Mouse (Mus musculus) MEL (cell line): ENCODE measurements around the gene Kcnd3.

Experiments used
- CTCF ChIP-seq, 3 experiments: IDR thresholded peaks in 2 of 3; conservative IDR thresholded peaks in 1 of 3; 2 replicates each; pipeline ENCODE4 v1.5.1; 2011 to 2012; ENCODE audit warnings: low read length in 3 of 3, low read depth in 2 of 3, mild to moderate bottlenecking in 2 of 3, improper control_type of control experiment in 1 of 3, inconsistent platforms in 1 of 3, mixed read lengths in 1 of 3, moderate library complexity in 1 of 3; ENCODE audit not compliant: control insufficient read depth in 1 of 3, insufficient read depth in 1 of 3, poor library complexity in 1 of 3, severe bottlenecking in 1 of 3
- GATA1 ChIP-seq: IDR thresholded peaks from 2 replicates; pipeline ENCODE4 v1.6.1; 2011; ENCODE audit warnings: low read depth, low read length, improper control_type of control experiment
- HCFC1 ChIP-seq: IDR thresholded peaks from 2 replicates; pipeline ENCODE4 v1.6.1; 2012; ENCODE audit warnings: low read depth, mild to moderate bottlenecking, inconsistent platforms, low read length, improper control_type of control experiment, moderate library complexity
- MAX ChIP-seq: IDR thresholded peaks from 2 replicates; pipeline ENCODE4 v1.6.1; 2011; ENCODE audit warnings: low read length, improper control_type of control experiment
- POLR2A ChIP-seq, 2 experiments: IDR thresholded peaks; 2 replicates each; pipeline ENCODE4 v1.6.1; 2011 to 2012; ENCODE audit warnings: low read length in 2 of 2, mild to moderate bottlenecking in 2 of 2, control low read depth in 1 of 2, improper control_type of control experiment in 1 of 2, low read depth in 1 of 2, moderate library complexity in 1 of 2; ENCODE audit not compliant: control insufficient read depth in 1 of 2, insufficient read depth in 1 of 2, poor library complexity in 1 of 2
- RCOR1 ChIP-seq: IDR thresholded peaks from 2 replicates; pipeline ENCODE4 v1.6.1; 2012; ENCODE audit warnings: low read depth, mild to moderate bottlenecking, inconsistent platforms, low read length, improper control_type of control experiment
- SMC3 ChIP-seq: IDR thresholded peaks from 2 replicates; pipeline ENCODE4 v1.6.1; 2011; ENCODE audit warnings: low read depth, low read length, improper control_type of control experiment

GRCm38 (mm10) chr3:105483651-105484052 is 31.5 kb downstream of the Kcnd3 start:
- TF ChIP-seq SMC3 (no peak), HCFC1 (no peak), CTCF (IDR thresholded peaks at IDR 0.05 in 2 of 3, conservative IDR thresholded peaks at IDR 0.05 in 1 of 3; ENCODE audit: control insufficient read depth in 1 of 3, insufficient read depth in 1 of 3, low read depth in 2 of 3, low read length in 3 of 3, poor library complexity in 1 of 3, severe bottlenecking in 1 of 3) (no peak), POLR2A (IDR thresholded peaks at IDR 0.05; ENCODE audit: control insufficient read depth in 1 of 2, insufficient read depth in 1 of 2, low read depth in 1 of 2, low read length in 2 of 2, poor library complexity in 1 of 2) (no peak), MAX (no peak), GATA1 (no peak), RCOR1 (no peak)
